Mouse (Mus musculus): ENCODE results near the gene Hnrnph3.

Hnrnph3 gene

GRCm38 (mm10) chr10:63032267-63032666 is 8.2 kb upstream of the Hnrnph3 start:
- DNase-seq (ENCODE audit: extremely low spot score, low spot score), result no peak

- DNase-seq (ENCODE audit: extremely low spot score, low spot score), result no peak
Observed at GRCm38 (mm10) chr10:63028396-63028795, 4.4 kb upstream of the Hnrnph3 start.

- no peak for DNase-seq (ENCODE audit: extremely low spot score, low spot score)
Observed at GRCm38 (mm10) chr10:63027376-63028161, 3.6 kb upstream of the Hnrnph3 start.

GRCm38 (mm10) chr10:63026795-63027160 is 2.8 kb upstream of the Hnrnph3 start:
- DNase-seq (ENCODE audit: extremely low spot score, low spot score), result no peak

GRCm38 (mm10) chr10:63026156-63026794 is 2.3 kb upstream of the Hnrnph3 start:
- peak; percentile 34 for DNase-seq (ENCODE audit: extremely low spot score, low spot score)

GRCm38 (mm10) chr10:63025491-63026011 is 1.5 kb upstream of the Hnrnph3 start:
- DNase-seq (ENCODE audit: extremely low spot score, low spot score), result peak; percentile 33

- DNase-seq (ENCODE audit: extremely low spot score, low spot score), result no peak
Observed at GRCm38 (mm10) chr10:63025016-63025415, 999 bp upstream of the Hnrnph3 start.

GRCm38 (mm10) chr10:63024580-63024910 is 528 bp upstream of the Hnrnph3 start:
- peak; percentile 80 for DNase-seq (ENCODE audit: extremely low spot score, low spot score)

GRCm38 (mm10) chr10:63023121-63023748 is 782 bp downstream of the Hnrnph3 start:
- peak; percentile 85 for DNase-seq (ENCODE audit: extremely low spot score, low spot score)

GRCm38 (mm10) chr10:63022541-63023120 is 1.4 kb downstream of the Hnrnph3 start:
- no peak for DNase-seq (ENCODE audit: extremely low spot score, low spot score)

- DNase-seq (ENCODE audit: extremely low spot score, low spot score), result no peak
Observed at GRCm38 (mm10) chr10:63021702-63022101, 2.3 kb downstream of the Hnrnph3 start.

- DNase-seq (ENCODE audit: extremely low spot score, low spot score), result no peak
Observed at GRCm38 (mm10) chr10:63019304-63019703, 4.7 kb downstream of the Hnrnph3 start.

GRCm38 (mm10) chr10:63014168-63014567 is 9.8 kb downstream of the Hnrnph3 start:
- no peak for DNase-seq (ENCODE audit: extremely low spot score, low spot score)

GRCm38 (mm10) chr10:63013476-63013875 is 10.5 kb downstream of the Hnrnph3 start:
- DNase-seq (ENCODE audit: extremely low spot score, low spot score), result no peak

GRCm38 (mm10) chr10:63011556-63011955 is 12.5 kb downstream of the Hnrnph3 start:
- no peak for DNase-seq (ENCODE audit: extremely low spot score, low spot score)

- no peak for DNase-seq (ENCODE audit: extremely low spot score, low spot score)
Observed at GRCm38 (mm10) chr10:63010268-63010667, 13.7 kb downstream of the Hnrnph3 start.

GRCm38 (mm10) chr10:63008193-63008592 is 15.8 kb downstream of the Hnrnph3 start:
- DNase-seq (ENCODE audit: extremely low spot score, low spot score), result no peak

GRCm38 (mm10) chr10:63004556-63004955 is 19.5 kb downstream of the Hnrnph3 start:
- no peak for DNase-seq (ENCODE audit: extremely low spot score, low spot score)

- no peak for DNase-seq (ENCODE audit: extremely low spot score, low spot score)
Observed at GRCm38 (mm10) chr10:63003252-63003651, 20.8 kb downstream of the Hnrnph3 start.

GRCm38 (mm10) chr10:63000584-63000983 is 23.4 kb downstream of the Hnrnph3 start:
- DNase-seq (ENCODE audit: extremely low spot score, low spot score), result no peak

- no peak for DNase-seq (ENCODE audit: extremely low spot score, low spot score)
Observed at GRCm38 (mm10) chr10:62993991-62994390, 30.0 kb downstream of the Hnrnph3 start.

- DNase-seq (ENCODE audit: extremely low spot score, low spot score), result no peak
Observed at GRCm38 (mm10) chr10:62990636-62991035, 33.4 kb downstream of the Hnrnph3 start.
